Mouse (Mus musculus) layer of hippocampus, adult 6 months (tissue): ENCODE results near the gene Fubp1. TPM values are rescaled to one million over a fixed set of nuclear protein-coding genes. Genes with fewer than 3 reads are reported as not detected.

Source experiments
- long read RNA-seq, 2 experiments: library from polyadenylated mRNA; unstranded; transcript quantifications; one replicate each; pipeline ENCODE4 v2.0.0; 2019 to 2020
- polyA plus RNA-seq: library from polyadenylated mRNA; unstranded; fragments of <200 nt; fragmentation: Nextera tagmentation; gene quantifications from 2 replicates; pipeline ENCODE4 v1.2.3, GENCODE M21; 2021

The Fubp1 gene
- 68.2 and 69.0 TPM in 2 replicates for polyA plus RNA-seq
- long read RNA-seq, experiment 1, full-length matches to known transcripts: 31 of 108 reads
- long read RNA-seq, experiment 1, partial matches to known transcripts: 57 of 108 reads
- long read RNA-seq, experiment 1, other reads (novel, unspliced or antisense): 20 of 108 reads
- long read RNA-seq, experiment 2, full-length matches to known transcripts: 188 of 301 reads
- long read RNA-seq, experiment 2, partial matches to known transcripts: 23 of 301 reads
- long read RNA-seq, experiment 2, other reads (novel, unspliced or antisense): 90 of 301 reads

DNA sequence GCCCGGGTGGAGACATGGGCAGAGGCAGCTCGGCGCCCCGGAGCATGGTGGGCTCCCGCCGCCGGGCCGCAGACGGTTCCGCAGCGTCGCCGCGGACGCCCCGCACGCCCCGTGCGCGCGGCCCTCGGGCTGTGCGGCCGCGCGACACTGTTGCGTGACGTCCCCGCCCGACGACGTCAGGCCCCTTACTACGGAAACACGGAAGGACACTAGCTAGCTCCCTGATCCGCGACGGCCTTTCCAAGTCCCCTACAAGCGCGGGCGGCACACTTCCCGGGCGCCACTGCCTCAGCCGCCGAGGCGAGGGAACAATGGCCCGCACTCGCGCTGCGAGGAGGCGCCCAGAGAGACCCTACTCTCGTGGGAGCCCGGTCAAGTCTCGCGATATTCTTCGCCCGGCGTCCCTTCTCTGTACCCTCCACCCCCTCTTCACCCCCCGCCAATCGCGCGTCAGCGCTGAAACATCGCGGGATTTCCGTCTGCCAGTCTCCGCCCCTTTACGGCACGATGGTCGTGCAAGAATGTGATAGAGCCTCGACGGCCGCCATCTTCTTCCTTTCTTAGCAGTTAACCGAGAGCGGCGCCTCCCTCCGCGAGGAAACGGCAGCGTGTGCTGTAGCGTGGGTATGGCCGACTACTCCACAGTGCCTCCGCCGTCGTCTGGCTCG lies at the start of gene Fubp1, which contains the start of gene Dnajb4:
Fubp1 (plus strand) TSS at position 456 of the 668 bp plus-strand sequence.
Dnajb4 (minus strand) TSS at position 336 of the 668 bp plus-strand sequence.

DNA sequence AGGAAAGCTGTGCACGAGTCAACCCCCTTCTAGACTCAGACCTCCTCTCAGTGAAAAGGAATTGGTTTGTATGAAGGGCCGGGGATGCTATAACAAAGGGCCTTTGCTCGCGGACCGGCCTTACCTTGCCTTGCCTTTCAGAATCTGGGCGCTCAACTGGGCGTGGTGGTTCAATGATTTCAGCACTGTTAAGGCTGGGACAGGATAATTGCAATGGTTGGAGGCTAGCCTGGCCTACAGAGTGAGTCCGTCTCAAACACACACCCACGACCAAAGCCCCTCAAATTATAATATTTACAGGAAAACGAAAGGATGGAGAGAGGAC lies 44.2 kb upstream of the Fubp1 start, which contains the start of gene Gipc2:
Gipc2 (minus strand) TSS at position 132 of the 325 bp plus-strand sequence.

DNA sequence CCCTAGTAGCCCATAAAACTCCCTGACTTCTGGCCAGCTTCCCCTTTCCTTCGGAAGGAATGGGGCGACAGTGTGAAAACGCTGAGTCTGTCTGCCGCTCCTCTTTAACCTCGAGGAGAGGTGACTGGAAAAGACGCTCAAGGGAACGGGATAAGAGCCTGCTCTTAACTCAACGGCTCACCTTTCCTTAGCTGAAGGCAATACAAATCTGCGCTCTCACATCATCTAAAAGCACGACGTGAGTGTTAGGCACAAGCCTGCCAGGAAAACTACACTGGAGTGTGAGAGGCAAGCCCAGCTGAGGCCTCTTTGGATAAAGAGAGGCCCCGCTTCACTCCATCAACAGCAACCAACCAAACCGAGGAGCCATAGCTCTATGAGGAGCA lies 55.8 kb downstream of the Fubp1 start, which contains the start of gene Nexn:
Nexn (minus strand) TSS at position 315 of the 386 bp plus-strand sequence.

Other genes with a start within 250 kb of the Fubp1 start
- gene Gipc2, start 44.2 kb upstream of the Fubp1 start, polyA plus RNA-seq: 2.2 and 3.2 TPM in 2 replicates
- 42.8 and 45.6 TPM in 2 replicates for gene Dnajb4, start 120 bp upstream of the Fubp1 start, polyA plus RNA-seq
- gene Nexn, start 55.9 kb downstream of the Fubp1 start, polyA plus RNA-seq: 0.69 and 0.73 TPM in 2 replicates
- gene Miga1, start 130.0 kb downstream of the Fubp1 start, polyA plus RNA-seq: 13.9 and 16.0 TPM in 2 replicates
- 63.3 and 68.0 TPM in 2 replicates for gene Usp33, start 136.1 kb downstream of the Fubp1 start, polyA plus RNA-seq
- 5.5 and 8.0 TPM in 2 replicates for gene Zzz3, start 185.1 kb downstream of the Fubp1 start, polyA plus RNA-seq